Mouse (Mus musculus): ENCODE data around the gene Adcy3. TPM values are rescaled to one million over a fixed set of nuclear protein-coding genes. Genes with fewer than 3 reads are reported as not detected.

Gene Adcy3
- polyA plus RNA-seq, 1 experiment from 2014 or later: 0.91 TPM

GRCm38 (mm10) chr12:4249786-4250185, 116.9 kb downstream of the Adcy3 start:
- no peak overlapping the region for H3K4me3 ChIP-seq (replicated peaks)
- H3K9me3 ChIP-seq (replicated peaks): no peaks in the 10 kb centered on the region
- WGBS (ENCODE audit: insufficient replicate concordance): 75% methylated on average over 6 of the region's 6 CpGs
- ATAC-seq (ENCODE audit: insufficient read depth): no peak
- no peaks in the 10 kb centered on the region for H3K27me3 ChIP-seq
- H3K36me3 ChIP-seq (replicated peaks): no peaks in the 10 kb centered on the region
- peaks cover 18% of the 10 kb centered on the region for H3K4me1 ChIP-seq (replicated peaks)
- no peak overlapping the region for H3K9ac ChIP-seq
- H3K4me2 ChIP-seq: no peak overlapping the region
- H3K27ac ChIP-seq (replicated peaks): no peak overlapping the region

GRCm38 (mm10) chr12:4252742-4253655, 120.1 kb downstream of the Adcy3 start:
- Histone ChIP-seq H3K27ac (replicated peaks) (peak overlapping the region; percentile 54), H3K9me3 (replicated peaks) (no peaks in the 10 kb centered on the region), H3K4me2 (peak overlapping the region; percentile 45), H3K4me1 (replicated peaks) (peaks cover 18% of the 10 kb centered on the region), H3K27me3 (no peaks in the 10 kb centered on the region), H3K4me3 (replicated peaks) (0 out of 2 replicates have a peak overlapping the region, but pooled peaks have one; percentile 0), H3K36me3 (replicated peaks) (no peaks in the 10 kb centered on the region), H3K9ac (no peak overlapping the region)
- peak; percentile 96 for ATAC-seq (ENCODE audit: insufficient read depth)
- WGBS (ENCODE audit: insufficient replicate concordance): 37% methylated on average over 16 of the region's 16 CpGs

Other genes with a start within 250 kb of the Adcy3 start
- 0.26 and 0.31 TPM in 2 replicates for gene Pomc, start 178.2 kb upstream of the Adcy3 start, polyA plus RNA-seq (2015; fragmentation: Nextera tagmentation; extraction: Ambion mirVana)
- 0.09 and 0.13 TPM in 2 replicates for gene Efr3b, start 94.2 kb upstream of the Adcy3 start, polyA plus RNA-seq (2015; fragmentation: Nextera tagmentation; extraction: Ambion mirVana)
- 1.2 TPM in 2 replicates for gene Dnajc27, start 50.5 kb upstream of the Adcy3 start, polyA plus RNA-seq (2015; fragmentation: Nextera tagmentation; extraction: Ambion mirVana)
- 2.1 TPM in 2 replicates for gene Ptrhd1, start 100.9 kb downstream of the Adcy3 start, polyA plus RNA-seq (2015; fragmentation: Nextera tagmentation; extraction: Ambion mirVana)
- 9.8 and 10.5 TPM in 2 replicates for gene Cenpo, start 101.2 kb downstream of the Adcy3 start, polyA plus RNA-seq (2015; fragmentation: Nextera tagmentation; extraction: Ambion mirVana)